Mouse (Mus musculus): ENCODE results near the gene S100pbp. TPM values are rescaled to one million over a fixed set of nuclear protein-coding genes. Genes with fewer than 3 reads are reported as not detected.

S100pbp gene
- polyA plus RNA-seq, 1 experiment from 2014 or later, result 15.8 TPM

DNA sequence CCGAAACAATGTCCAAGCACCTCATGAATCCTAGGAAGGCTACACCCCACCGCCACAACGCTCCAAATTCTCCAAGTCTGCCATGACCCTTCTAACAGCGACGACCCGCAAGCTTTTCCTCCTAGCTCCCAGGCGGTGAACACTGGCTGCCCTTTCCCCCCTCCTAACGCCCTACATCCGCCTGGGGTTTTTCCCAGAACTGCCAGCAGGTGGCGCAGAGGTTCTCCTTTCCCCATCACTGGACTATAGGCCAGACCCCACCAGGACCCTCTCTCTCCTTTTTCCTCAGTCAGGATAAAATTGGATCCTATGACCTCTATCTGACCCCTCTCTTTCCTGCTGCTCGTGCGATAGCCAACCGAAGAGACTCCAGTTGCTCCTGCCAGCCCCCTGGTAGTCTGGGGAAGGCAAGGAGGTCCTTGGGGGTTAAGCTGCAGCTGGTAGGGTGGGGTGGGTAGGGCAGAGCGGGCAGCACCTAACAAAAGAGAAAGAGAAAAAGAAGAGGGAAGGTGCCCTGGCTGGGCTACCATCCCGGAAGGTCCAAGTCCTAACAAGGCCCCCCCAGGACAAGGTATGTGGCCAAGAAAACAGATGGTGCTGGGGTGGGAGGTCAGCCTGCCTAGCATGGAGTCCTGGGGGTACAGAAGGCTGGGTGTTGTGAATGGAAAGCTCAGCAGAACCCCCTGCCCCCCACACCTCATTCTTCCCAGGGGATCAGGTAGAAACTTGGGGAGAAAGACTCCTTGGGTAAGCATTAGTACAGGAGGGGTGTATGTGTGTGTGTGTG, 54.5 kb downstream of the S100pbp start:
- WGBS, result 7% methylated on average over 15 of the region's 15 CpGs
- Histone ChIP-seq H3K27me3 (peaks cover 5% of the 10 kb centered on the region; the same call in 1 of the 2 replicates), H3K9me3 (no peaks in the 10 kb centered on the region), H3K4me1 (replicated peaks) (peaks cover 48% of the 10 kb centered on the region), H3K4me2 (peak overlapping the region; percentile 83), H3K27ac (replicated peaks) (peak overlapping the region; percentile 14; the same call in 1 of the 2 replicates), H3K9ac (0 out of 2 replicates have a peak overlapping the region, but pooled peaks have one; percentile 36), H3K4me3 (peak overlapping the region; percentile 5; the same call in 1 of the 2 replicates), H3K36me3 (peaks cover 8% of the 10 kb centered on the region; the same call in 1 of the 2 replicates)
- ATAC-seq (ENCODE audit: low read depth), result peak; percentile 36; the same call in 1 of the 2 replicates

DNA sequence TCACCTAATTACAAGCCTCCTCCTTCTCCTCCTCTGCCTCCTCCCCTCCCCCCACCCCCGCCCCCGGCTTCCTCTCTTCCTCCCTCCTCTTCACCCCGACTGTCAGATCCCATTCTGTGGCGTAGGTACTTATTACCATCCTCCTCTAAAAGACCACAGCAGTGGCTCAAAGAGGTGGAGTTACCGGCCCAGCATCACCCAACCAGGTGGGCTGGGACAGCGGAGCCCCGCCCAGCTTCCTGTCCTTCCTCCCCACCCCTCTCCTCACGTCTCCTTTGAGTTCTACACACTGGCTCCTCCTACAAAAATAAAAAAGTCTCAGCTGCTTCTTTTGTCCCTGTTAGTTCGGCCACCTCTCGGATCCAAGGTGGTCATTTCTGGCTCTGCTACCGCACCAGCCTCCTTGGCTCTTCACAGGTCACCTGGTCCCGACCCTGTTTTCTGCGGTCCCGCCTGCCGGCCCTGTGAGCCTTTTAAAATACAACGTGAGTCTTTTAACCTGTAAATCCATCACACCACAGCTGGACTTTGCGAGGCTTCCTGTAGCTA, 58.7 kb downstream of the S100pbp start:
- Histone ChIP-seq H3K9me3 (no peaks in the 10 kb centered on the region), H3K27ac (replicated peaks) (peak overlapping the region; percentile 24; the same call in 1 of the 2 replicates), H3K4me1 (replicated peaks) (peaks cover 52% of the 10 kb centered on the region), H3K4me3 (peak overlapping the region; percentile 14), H3K9ac (peak overlapping the region; percentile 41; the same call in 1 of the 2 replicates), H3K36me3 (no peaks in the 10 kb centered on the region), H3K4me2 (peak overlapping the region; percentile 44), H3K27me3 (peaks cover 2% of the 10 kb centered on the region; the same call in 1 of the 2 replicates)
- WGBS, result 4% methylated on average over 17 of the region's 17 CpGs
- ATAC-seq (ENCODE audit: low read depth), result peak; percentile 37; the same call in 1 of the 2 replicates

DNA sequence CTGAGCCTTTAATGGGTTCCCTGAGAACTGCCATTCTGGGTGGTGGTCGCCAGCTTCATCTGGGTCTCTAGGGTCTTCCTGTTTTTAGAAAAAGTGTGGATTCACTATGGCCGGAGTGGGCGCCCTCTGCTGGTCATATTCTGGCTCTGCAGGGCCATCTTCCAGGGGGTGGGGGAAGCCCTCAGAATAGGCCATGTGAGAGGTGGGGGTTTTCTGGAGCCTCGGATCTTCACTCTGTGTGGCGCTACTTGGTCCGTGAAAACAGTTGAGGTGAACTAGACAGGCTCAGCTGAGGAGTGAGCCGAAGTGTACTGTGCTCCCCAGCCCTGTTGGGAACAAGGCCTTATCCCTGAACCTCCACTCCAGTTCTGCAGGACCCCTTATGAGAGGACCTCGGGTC, 59.4 kb downstream of the S100pbp start:
- no peaks in the 10 kb centered on the region for H3K9me3 ChIP-seq
- H3K36me3 ChIP-seq, result no peaks in the 10 kb centered on the region
- no peak overlapping the region for H3K9ac ChIP-seq
- peak overlapping the region; percentile 24; the same call in 1 of the 2 replicates for H3K27ac ChIP-seq (replicated peaks)
- peak overlapping the region; percentile 14 for H3K4me3 ChIP-seq
- H3K4me2 ChIP-seq, result peak overlapping the region; percentile 44
- H3K4me1 ChIP-seq (replicated peaks), result peaks cover 53% of the 10 kb centered on the region
- WGBS, result 5% methylated on average over 8 of the region's 8 CpGs
- peaks cover 2% of the 10 kb centered on the region; the same call in 1 of the 2 replicates for H3K27me3 ChIP-seq
- peak; percentile 21; the same call in 1 of the 2 replicates for ATAC-seq (ENCODE audit: low read depth)

DNA sequence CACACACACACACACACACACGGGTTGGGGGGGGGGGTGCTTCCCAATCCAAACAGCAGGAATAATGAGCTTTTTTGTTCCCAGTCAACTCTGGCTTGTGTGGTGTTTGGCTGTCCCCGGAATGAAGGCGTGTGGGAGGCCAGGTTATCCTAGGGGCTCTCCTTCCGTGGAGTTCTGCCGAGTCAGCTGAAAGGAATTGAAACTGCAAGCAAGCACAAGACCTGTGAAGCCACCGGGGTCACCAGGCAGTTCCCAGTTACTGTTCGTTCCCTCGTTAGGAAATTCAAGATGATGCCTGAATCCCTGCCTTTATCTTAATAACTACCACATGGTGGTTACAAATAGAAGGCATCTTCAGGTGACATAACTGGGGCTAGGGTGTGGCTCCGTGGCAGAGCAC, 60.1 kb downstream of the S100pbp start:
- H3K4me3 ChIP-seq, result no peak overlapping the region
- H3K9ac ChIP-seq, result 0 out of 2 replicates have a peak overlapping the region, but pooled peaks have one; percentile 45
- peaks cover 53% of the 10 kb centered on the region for H3K4me1 ChIP-seq (replicated peaks)
- H3K27ac ChIP-seq (replicated peaks), result no peak overlapping the region
- H3K27me3 ChIP-seq, result peaks cover 2% of the 10 kb centered on the region; the same call in 1 of the 2 replicates
- H3K36me3 ChIP-seq, result no peaks in the 10 kb centered on the region
- no peak for ATAC-seq (ENCODE audit: low read depth)
- no peaks in the 10 kb centered on the region for H3K9me3 ChIP-seq
- 58% methylated on average over 9 of the region's 9 CpGs for WGBS
- H3K4me2 ChIP-seq, result no peak overlapping the region

DNA sequence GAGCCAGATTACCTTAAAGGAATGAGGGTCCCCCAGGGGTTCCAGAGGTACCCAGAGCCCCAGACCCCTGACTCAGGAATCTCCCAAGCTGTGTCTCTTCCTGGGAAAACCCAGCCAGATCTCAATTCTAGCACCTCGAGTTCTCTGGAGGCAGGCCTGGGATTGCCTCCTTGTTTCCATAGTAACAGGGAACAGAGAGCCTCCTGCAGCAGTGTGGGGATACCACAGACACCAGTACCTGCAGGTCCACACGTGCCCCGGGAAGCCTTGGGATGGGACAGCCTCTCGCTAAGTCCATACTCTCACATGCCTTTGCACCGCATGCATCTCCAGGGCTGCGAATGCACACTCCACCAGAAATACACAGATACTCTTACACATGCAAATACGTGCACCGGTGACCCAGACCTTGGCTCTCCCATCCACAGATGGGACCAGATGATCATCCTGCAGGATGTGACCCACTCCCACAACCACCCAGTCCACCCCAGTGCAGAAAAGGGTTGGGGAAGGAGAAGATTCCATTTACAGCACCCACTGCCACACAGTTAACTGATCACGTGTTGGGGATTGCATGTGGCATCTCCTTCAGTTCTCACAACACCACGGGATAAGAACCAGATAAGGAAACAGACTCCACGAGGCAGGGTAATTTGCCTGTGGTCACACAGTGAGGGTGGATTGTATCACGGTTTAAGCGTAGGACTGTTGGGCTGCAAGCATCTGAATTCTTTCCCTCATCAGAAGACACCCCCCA, 60.8 kb downstream of the S100pbp start:
- Histone ChIP-seq H3K27me3 (peaks cover 3% of the 10 kb centered on the region; the same call in 1 of the 2 replicates), H3K36me3 (no peaks in the 10 kb centered on the region), H3K9ac (0 out of 2 replicates have a peak overlapping the region, but pooled peaks have one; percentile 45), H3K4me1 (replicated peaks) (peaks cover 55% of the 10 kb centered on the region), H3K4me3 (no peak overlapping the region), H3K4me2 (no peak overlapping the region), H3K9me3 (no peaks in the 10 kb centered on the region), H3K27ac (replicated peaks) (no peak overlapping the region)
- WGBS, result 65% methylated on average over 13 of the region's 13 CpGs
- no peak for ATAC-seq (ENCODE audit: low read depth)

DNA sequence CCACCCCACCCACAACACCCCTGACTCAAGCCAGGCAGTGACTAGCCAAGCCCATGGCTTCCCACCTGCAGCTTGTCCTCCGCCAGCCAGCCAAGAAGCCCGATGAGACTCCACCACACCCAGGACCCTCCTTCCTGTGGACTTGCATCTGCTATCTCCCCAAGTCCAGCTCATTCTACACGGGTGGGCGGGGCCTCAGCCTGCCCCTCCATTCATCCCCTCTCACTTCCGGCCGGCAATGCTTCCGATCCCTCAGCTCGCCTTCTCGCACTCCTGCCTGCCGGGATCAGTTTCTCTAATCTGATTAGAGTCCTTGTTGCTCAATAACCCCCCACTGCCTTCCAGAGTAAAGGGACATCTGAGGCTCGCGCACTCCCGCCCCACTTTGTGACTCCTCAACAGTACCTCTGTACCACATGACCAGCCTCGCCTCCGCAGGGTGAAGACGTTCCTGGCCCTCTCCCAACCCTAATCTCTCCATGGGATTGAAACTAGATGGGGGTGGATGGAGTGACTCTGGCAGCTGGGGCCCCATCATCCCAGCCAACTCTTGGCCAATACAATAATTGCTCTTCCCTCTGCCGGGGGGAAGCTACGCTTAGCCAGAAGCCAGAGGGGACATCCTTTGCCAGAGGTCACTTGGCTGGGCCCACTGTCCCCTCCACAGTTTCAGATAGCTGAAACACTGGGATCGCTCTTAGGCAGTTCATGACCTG, 63.6 kb downstream of the S100pbp start:
- Histone ChIP-seq H3K4me1 (replicated peaks) (peaks cover 69% of the 10 kb centered on the region), H3K27ac (replicated peaks) (peak overlapping the region; percentile 59), H3K27me3 (peaks cover 27% of the 10 kb centered on the region), H3K9me3 (no peaks in the 10 kb centered on the region), H3K9ac (peak overlapping the region; percentile 45; the same call in 1 of the 2 replicates), H3K36me3 (no peaks in the 10 kb centered on the region), H3K4me3 (peak overlapping the region; percentile 17), H3K4me2 (peak overlapping the region; percentile 37)
- 21% methylated on average over 19 of the region's 19 CpGs for WGBS
- no peak for ATAC-seq (ENCODE audit: low read depth)

DNA sequence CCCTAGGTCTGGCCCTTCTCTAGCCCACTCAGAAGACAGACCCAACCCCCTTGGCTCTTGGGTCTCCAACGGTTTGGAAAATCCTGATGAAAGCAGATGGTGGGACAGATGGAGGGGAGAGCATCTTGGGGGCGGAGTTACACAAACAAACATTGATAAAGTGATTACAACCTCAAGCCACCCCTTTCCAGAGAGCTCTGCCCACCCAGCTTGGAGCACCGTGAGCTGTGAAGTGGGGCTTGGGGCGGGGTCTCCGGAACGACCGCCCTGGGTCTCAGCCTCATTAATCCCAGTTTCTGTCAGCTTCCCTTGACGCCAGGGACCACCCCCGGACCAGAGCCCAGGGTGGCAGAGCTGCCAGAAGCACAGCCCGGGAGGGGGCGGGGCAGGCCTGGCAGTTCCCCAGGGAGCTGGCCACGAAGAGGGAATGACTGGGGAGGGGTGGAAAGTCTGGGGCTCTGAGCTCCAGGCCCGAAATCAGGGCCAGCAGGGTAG, 64.8 kb downstream of the S100pbp start:
- Histone ChIP-seq H3K36me3 (no peaks in the 10 kb centered on the region), H3K4me3 (peak overlapping the region; percentile 17; the same call in 1 of the 2 replicates), H3K27ac (replicated peaks) (peak overlapping the region; percentile 59; the same call in 1 of the 2 replicates), H3K4me1 (replicated peaks) (peaks cover 69% of the 10 kb centered on the region), H3K9me3 (no peaks in the 10 kb centered on the region), H3K4me2 (peak overlapping the region; percentile 37), H3K27me3 (peaks cover 39% of the 10 kb centered on the region), H3K9ac (peak overlapping the region; percentile 41; the same call in 1 of the 2 replicates)
- ATAC-seq (ENCODE audit: low read depth), result 0 out of 2 replicates have a peak, but pooled peaks have one; percentile 7
- WGBS, result 9% methylated on average over 13 of the region's 13 CpGs

DNA sequence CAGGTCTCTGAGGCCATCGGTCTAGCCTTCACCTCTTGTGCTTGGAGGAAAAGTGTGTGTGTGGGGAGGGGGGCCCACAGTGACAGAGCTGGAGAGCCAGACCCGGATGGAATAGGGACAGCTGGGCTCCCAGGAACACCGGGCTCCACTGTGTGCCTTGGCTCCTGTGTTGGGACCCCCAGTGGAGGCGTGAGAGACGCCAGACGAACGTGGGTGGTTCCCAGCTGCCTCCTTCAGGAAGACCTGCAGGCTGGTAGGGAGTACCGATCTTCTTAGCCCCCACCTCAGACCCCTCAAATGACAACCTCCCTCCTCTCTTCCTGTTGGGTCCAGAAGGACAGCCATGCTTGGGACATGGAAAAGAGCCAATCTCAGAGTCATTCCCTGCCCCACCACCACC, 66.8 kb downstream of the S100pbp start:
- WGBS, result 44% methylated on average over 8 of the region's 8 CpGs
- H3K9ac ChIP-seq, result no peak overlapping the region
- ATAC-seq (ENCODE audit: low read depth), result no peak
- no peak overlapping the region for H3K27ac ChIP-seq (replicated peaks)
- H3K4me1 ChIP-seq (replicated peaks), result peaks cover 51% of the 10 kb centered on the region
- no peaks in the 10 kb centered on the region for H3K36me3 ChIP-seq
- no peaks in the 10 kb centered on the region for H3K9me3 ChIP-seq
- peaks cover 56% of the 10 kb centered on the region for H3K27me3 ChIP-seq
- H3K4me3 ChIP-seq, result no peak overlapping the region
- no peak overlapping the region for H3K4me2 ChIP-seq

DNA sequence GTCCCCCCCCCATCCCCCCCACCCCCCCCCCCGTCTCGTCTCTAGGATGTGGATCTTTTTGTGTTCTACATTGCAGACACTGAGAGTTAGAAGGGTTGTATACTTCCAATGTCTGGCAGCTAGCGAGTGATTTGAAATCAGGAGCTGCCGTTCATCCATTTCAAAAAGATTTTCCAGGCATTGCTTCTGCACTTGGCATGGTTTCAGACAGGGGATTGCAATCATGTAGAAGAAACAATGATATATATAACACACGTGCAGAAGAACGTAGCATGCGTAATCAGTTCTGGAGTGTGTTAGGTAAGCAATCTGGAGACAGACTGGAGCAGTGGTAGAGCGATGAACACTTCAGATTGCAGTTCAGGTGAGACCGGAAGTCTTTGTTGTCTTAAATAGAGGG, 67.4 kb downstream of the S100pbp start:
- H3K4me3 ChIP-seq, result no peak overlapping the region
- WGBS, result 34% methylated on average over 9 of the region's 9 CpGs
- peak overlapping the region; percentile 89; the same call in 1 of the 2 replicates for H3K4me2 ChIP-seq
- no peak for ATAC-seq (ENCODE audit: low read depth)
- H3K9me3 ChIP-seq, result no peaks in the 10 kb centered on the region
- no peak overlapping the region for H3K27ac ChIP-seq (replicated peaks)
- H3K9ac ChIP-seq, result no peak overlapping the region
- peaks cover 51% of the 10 kb centered on the region for H3K4me1 ChIP-seq (replicated peaks)
- H3K27me3 ChIP-seq, result peaks cover 61% of the 10 kb centered on the region
- no peaks in the 10 kb centered on the region for H3K36me3 ChIP-seq

DNA sequence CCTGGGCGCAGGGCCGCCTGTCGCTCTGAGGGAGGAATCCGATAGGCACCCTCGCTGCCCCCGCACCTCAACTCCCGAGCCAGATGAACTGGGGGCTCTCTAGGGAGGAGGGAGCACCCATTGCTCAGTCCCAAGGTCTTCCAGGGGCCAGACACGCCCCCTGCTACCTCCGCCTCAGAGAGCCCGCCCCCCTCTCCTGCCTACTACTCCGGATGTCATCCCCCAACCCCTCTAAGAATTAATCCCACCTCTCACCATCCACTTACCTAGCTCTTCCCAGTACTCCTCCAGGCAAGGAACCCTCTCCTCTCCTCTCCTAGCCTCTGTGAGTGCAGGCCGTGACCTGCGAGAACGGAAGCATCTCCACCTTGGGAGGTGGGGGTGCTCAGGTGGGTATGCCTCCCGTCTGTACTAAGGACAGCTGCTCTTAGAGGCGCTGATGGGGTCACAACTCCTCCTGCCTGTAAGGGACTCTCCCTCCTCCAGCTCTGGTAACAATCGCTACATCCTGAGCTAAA, 67.9 kb downstream of the S100pbp start, which contains the start of gene Hpca:
Gene Hpca, minus strand, starts transcription at position 468 of the 518 bp plus-strand sequence.
- peak; percentile 19; the same call in 1 of the 2 replicates for ATAC-seq (ENCODE audit: low read depth)
- 2% methylated on average over 16 of the region's 17 CpGs for WGBS
- Histone ChIP-seq H3K4me1 (replicated peaks) (peaks cover 51% of the 10 kb centered on the region), H3K27ac (replicated peaks) (peak within 1 kb of the TSS; percentile 43), H3K9ac (peak within 1 kb of the TSS; percentile 76), H3K36me3 (no peaks in the 10 kb centered on the region), H3K27me3 (peaks cover 65% of the 10 kb centered on the region), H3K4me3 (peak within 1 kb of the TSS; percentile 53), H3K9me3 (no peaks in the 10 kb centered on the region), H3K4me2 (peak within 1 kb of the TSS; percentile 89)
